Mouse (Mus musculus) hindbrain, postnatal 0 days (tissue): ENCODE measurements around the gene Colq. TPM values are rescaled to one million over a fixed set of nuclear protein-coding genes. Genes with fewer than 3 reads are reported as not detected.

Source experiments
- ATAC-seq: fragments of 200-750 bp; cut with Nextera tagmentation; 2 replicates; pipeline ENCODE4 v1.8.0; 2017; ENCODE audit warnings: mild to moderate bottlenecking, moderate TSS enrichment, moderate library complexity
- DNase-seq: peaks from one replicate; pipeline ENCODE4 v3.0.0-alpha.2; 2015; ENCODE audit warnings: low spot score
- H3K27ac ChIP-seq: fragments of 300-500 bp; sonication (generic); 2 replicates; pipeline ENCODE4 v1.5.1; 2014; ENCODE audit warnings: mild to moderate bottlenecking
- H3K27me3 ChIP-seq: fragments of 300-500 bp; sonication (generic); 2 replicates; pipeline ENCODE4 v1.6.1; 2014; ENCODE audit warnings: low read length, mixed read lengths; ENCODE audit not compliant: insufficient read depth
- H3K36me3 ChIP-seq: fragments of 300-500 bp; sonication (generic); 2 replicates; pipeline ENCODE4 v1.6.1; 2014; ENCODE audit warnings: low read length, mixed read lengths; ENCODE audit not compliant: insufficient read depth
- H3K4me1 ChIP-seq: fragments of 300-500 bp; sonication (generic); 2 replicates; pipeline ENCODE4 v1.6.1; 2014; ENCODE audit warnings: antibody characterized with exemption, low read length, mixed read lengths; ENCODE audit not compliant: insufficient read depth
- H3K4me2 ChIP-seq: fragments of 300-500 bp; sonication (generic); 2 replicates; pipeline ENCODE4 v1.6.1; 2014; ENCODE audit warnings: low read depth, mild to moderate bottlenecking, low read length, moderate library complexity, mixed read lengths
- H3K4me3 ChIP-seq: fragments of 300-500 bp; sonication (generic); 2 replicates; pipeline ENCODE4 v1.5.1; 2014; ENCODE audit warnings: low read length
- H3K9ac ChIP-seq: fragments of 300-500 bp; sonication (generic); replicated peaks from 2 replicates; pipeline ENCODE4 v1.6.1; 2014; ENCODE audit warnings: mild to moderate bottlenecking, low read length, moderate library complexity, mixed read lengths
- H3K9me3 ChIP-seq: fragments of 300-500 bp; sonication (generic); 2 replicates; pipeline ENCODE4 v1.6.1; 2016; ENCODE audit warnings: low read length, mixed read lengths
- CTCF ChIP-seq: IDR thresholded peaks from 2 replicates; pipeline ENCODE4 v1.5.1; 2016; ENCODE audit warnings: antibody characterized with exemption, control low read depth, low read depth
- WGBS: fragments of 180-500 bp; shearing (Covaris S2); extraction: QIAGEN DNeasy Blood & Tissue Kit; methylation state at CpG from one replicate; pipeline ENCODE4 v1.1.7; 2014; 5-methylcytosine and 5-hydroxymethylcytosine counted together
- polyA plus RNA-seq: library from polyadenylated mRNA; unstranded; fragments of >200 nt; fragmentation: Nextera tagmentation; extraction: Ambion mirVana; gene quantifications from 2 replicates; pipeline ENCODE4 v1.2.1, GENCODE M21; 2015
- total RNA-seq: library from RNA; depleted of rRNA; stranded (reverse); fragments of >200 nt; gene quantifications from 2 replicates; pipeline ENCODE4 v1.2.3, GENCODE M21; 2014

Colq gene
- total and polyA plus RNA-seq, 2 experiments from 2014 or later: 0.63 to 0.80 TPM

GRCm38 (mm10) chr14:31531506-31532148 lies 59.5 kb downstream of the Colq start:
- no peaks in the 10 kb centered on the region for H3K4me1 ChIP-seq
- H3K4me3 ChIP-seq: no peak overlapping the region
- no peak overlapping the region for H3K9ac ChIP-seq
- 79% methylated on average over 12 of the region's 12 CpGs for WGBS
- ATAC-seq (no peak), DNase-seq (no peak)
- H3K27ac ChIP-seq: no peak overlapping the region
- TF ChIP-seq CTCF: no peak
- no peaks in the 10 kb centered on the region for H3K27me3 ChIP-seq
- H3K36me3 ChIP-seq: no peaks in the 10 kb centered on the region
- no peak overlapping the region for H3K4me2 ChIP-seq
- no peaks in the 10 kb centered on the region for H3K9me3 ChIP-seq

GRCm38 (mm10) chr14:31530847-31531246 lies 60.3 kb downstream of the Colq start:
- no peaks in the 10 kb centered on the region for H3K36me3 ChIP-seq
- H3K9me3 ChIP-seq: no peaks in the 10 kb centered on the region
- no peak overlapping the region for H3K4me2 ChIP-seq
- H3K27me3 ChIP-seq: no peaks in the 10 kb centered on the region
- H3K9ac ChIP-seq: no peak overlapping the region
- no peak for TF ChIP-seq CTCF
- H3K27ac ChIP-seq: no peak overlapping the region
- no peak for DNase-seq
- 88% methylated on average over 4 of the region's 4 CpGs for WGBS
- no peaks in the 10 kb centered on the region for H3K4me1 ChIP-seq
- ATAC-seq: no peak
- H3K4me3 ChIP-seq: no peak overlapping the region

GRCm38 (mm10) chr14:31525040-31525810 lies 65.9 kb downstream of the Colq start:
- H3K27ac ChIP-seq: no peak overlapping the region
- H3K4me3 ChIP-seq: no peak overlapping the region
- WGBS: 82% methylated on average over 7 of the region's 7 CpGs
- no peaks in the 10 kb centered on the region for H3K36me3 ChIP-seq
- H3K9ac ChIP-seq: no peak overlapping the region
- ATAC-seq (no peak), DNase-seq (no peak)
- no peaks in the 10 kb centered on the region for H3K9me3 ChIP-seq
- H3K27me3 ChIP-seq: no peaks in the 10 kb centered on the region
- H3K4me1 ChIP-seq: no peaks in the 10 kb centered on the region
- no peak for TF ChIP-seq CTCF
- no peak overlapping the region for H3K4me2 ChIP-seq

GRCm38 (mm10) chr14:31521318-31521717 lies 69.8 kb downstream of the Colq start:
- WGBS: 80% methylated on average over 2 of the region's 2 CpGs
- Histone ChIP-seq H3K4me3 (no peak overlapping the region), H3K9ac (no peak overlapping the region), H3K9me3 (no peaks in the 10 kb centered on the region), H3K4me2 (no peak overlapping the region), H3K36me3 (no peaks in the 10 kb centered on the region), H3K27me3 (no peaks in the 10 kb centered on the region), H3K27ac (no peak overlapping the region), H3K4me1 (no peaks in the 10 kb centered on the region)
- DNase-seq (no peak), ATAC-seq (no peak)
- TF ChIP-seq CTCF: no peak

- Histone ChIP-seq H3K4me1 (no peaks in the 10 kb centered on the region), H3K9ac (no peak overlapping the region), H3K27ac (no peak overlapping the region), H3K4me3 (no peak overlapping the region), H3K27me3 (no peaks in the 10 kb centered on the region), H3K4me2 (no peak overlapping the region), H3K9me3 (no peaks in the 10 kb centered on the region), H3K36me3 (no peaks in the 10 kb centered on the region)
- WGBS: 45% methylated on average over 3 of the region's 3 CpGs
- TF ChIP-seq CTCF: peak; percentile 65
- peak; percentile 61 for DNase-seq
- ATAC-seq: no peak
Measured at GRCm38 (mm10) chr14:31519165-31519564, 72.0 kb downstream of the Colq start.

- no peaks in the 10 kb centered on the region for H3K4me1 ChIP-seq
- 99% methylated on average over 2 of the region's 2 CpGs for WGBS
- H3K27me3 ChIP-seq: no peaks in the 10 kb centered on the region
- H3K4me3 ChIP-seq: no peak overlapping the region
- no peak overlapping the region for H3K27ac ChIP-seq
- ATAC-seq (no peak), DNase-seq (no peak)
- H3K4me2 ChIP-seq: no peak overlapping the region
- no peaks in the 10 kb centered on the region for H3K36me3 ChIP-seq
- TF ChIP-seq CTCF: no peak
- no peak overlapping the region for H3K9ac ChIP-seq
- H3K9me3 ChIP-seq: no peaks in the 10 kb centered on the region
Measured at GRCm38 (mm10) chr14:31515895-31516294, 75.2 kb downstream of the Colq start.

GRCm38 (mm10) chr14:31510322-31510721 lies 80.8 kb downstream of the Colq start:
- Histone ChIP-seq H3K27ac (no peak overlapping the region), H3K9ac (no peak overlapping the region), H3K9me3 (no peaks in the 10 kb centered on the region), H3K27me3 (no peaks in the 10 kb centered on the region), H3K4me3 (no peak overlapping the region), H3K4me1 (no peaks in the 10 kb centered on the region), H3K4me2 (no peak overlapping the region), H3K36me3 (peaks cover 38% of the 10 kb centered on the region)
- no peak for TF ChIP-seq CTCF
- DNase-seq (no peak), ATAC-seq (no peak)
- WGBS: 91% methylated on average over 3 of the region's 3 CpGs
